Mouse (Mus musculus) layer of hippocampus, postnatal 36 days (tissue): ENCODE data around the gene Mettl7a2. TPM values are rescaled to one million over a fixed set of nuclear protein-coding genes. Genes with fewer than 3 reads are reported as not detected.

Experiments
- DNase-seq, 2 experiments: peaks; one replicate each; pipeline ENCODE4 v3.0.0; 2022
- total RNA-seq, 2 experiments: library from RNA; stranded (reverse); gene quantifications; 2 replicates each; pipeline ENCODE4 v1.2.3; 2021

Mettl7a2 gene
- total RNA-seq, 2 experiments from 2014 or later, result 0.76 to 1.0 TPM

DNA sequence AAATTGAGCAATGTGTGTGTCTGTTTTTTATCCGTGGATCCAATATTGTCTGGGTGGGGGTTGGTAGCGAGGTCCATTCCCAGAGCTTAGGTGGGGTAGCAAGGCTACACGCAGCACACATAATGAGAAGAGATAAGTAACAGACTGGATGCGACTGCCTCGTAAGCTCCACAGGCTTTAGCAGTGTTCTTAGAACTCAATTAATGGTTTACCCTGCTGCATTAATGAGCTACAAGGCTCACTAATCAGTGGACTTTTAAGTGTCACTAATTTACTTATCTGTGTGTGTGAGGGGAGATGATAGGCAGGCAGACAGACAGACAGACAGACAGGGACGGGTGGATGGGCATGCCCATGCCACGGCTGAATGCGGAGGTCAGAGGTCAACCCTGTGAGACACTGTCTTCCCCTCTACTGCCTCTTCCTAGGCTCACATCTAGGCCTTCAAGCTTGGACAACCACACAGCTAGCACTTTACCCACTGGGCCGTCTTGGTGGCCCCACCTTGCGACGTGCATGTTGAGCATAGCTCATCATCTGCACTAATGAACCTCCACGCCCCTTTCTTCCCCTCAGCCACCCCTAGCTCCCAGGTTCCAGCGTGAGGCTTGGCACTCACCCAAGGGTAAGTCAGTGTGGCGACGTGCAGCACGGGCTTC, 47.7 kb downstream of the Mettl7a2 start:
- DNase-seq, result no peak

DNA sequence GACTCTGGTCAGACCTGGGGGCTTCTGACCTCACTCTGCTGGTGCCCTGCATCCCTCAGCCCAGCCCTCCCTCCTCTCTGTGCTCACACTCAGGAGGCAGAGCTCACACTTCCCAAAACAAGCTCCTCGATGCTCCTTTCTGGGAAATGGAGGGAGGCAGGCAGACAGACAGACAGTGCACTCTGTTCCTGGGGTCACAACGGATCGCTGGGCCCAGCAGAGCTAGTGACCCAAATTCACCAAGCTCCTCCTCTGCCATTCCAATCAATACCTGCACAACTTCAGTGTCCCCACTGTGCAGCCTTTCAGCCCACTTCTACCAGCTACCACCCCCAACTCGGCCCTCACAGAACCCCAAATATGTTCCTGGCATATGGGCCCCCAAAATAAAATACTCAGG, 48.8 kb downstream of the Mettl7a2 start:
- DNase-seq, result no peak

DNA sequence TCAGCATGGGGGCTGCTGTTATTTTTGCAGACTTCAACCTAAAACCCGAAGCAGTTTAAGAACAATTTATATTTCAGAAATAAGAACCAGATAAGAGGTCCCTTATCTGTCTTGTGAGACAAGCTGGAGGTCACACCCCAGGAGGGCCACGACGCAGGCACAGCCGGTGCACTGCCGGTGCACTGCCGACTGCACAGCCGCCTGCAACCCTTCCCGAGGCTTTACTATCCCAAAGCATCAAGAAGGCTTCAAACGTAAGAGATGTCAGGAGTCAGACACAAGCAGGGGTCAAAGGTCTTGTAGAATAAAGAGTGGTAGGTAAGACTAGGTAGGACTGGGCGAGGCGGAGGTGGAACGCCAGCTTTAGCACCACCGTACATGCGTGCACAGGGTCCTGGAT, 49.3 kb downstream of the Mettl7a2 start:
- no peak for DNase-seq

DNA sequence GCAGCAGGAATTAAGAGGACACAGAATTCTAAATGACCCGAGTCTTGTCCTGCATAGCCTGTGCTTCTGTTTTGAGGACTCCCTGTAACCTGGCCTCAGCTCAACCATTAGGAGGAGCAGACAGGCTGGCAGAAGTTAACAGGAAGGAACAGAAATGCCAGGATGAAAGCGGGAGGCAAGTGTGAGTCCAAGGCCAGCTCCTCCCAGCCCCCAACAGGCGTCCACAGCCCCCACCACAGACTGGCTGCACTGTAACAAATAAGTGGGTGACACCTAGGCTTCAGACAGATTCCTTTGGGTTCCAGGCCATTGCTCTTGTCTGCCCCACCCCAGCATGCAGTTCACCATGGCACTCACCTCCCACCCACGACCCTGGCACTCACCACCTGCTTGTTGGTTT, 49.8 kb downstream of the Mettl7a2 start:
- DNase-seq, result no peak

DNA sequence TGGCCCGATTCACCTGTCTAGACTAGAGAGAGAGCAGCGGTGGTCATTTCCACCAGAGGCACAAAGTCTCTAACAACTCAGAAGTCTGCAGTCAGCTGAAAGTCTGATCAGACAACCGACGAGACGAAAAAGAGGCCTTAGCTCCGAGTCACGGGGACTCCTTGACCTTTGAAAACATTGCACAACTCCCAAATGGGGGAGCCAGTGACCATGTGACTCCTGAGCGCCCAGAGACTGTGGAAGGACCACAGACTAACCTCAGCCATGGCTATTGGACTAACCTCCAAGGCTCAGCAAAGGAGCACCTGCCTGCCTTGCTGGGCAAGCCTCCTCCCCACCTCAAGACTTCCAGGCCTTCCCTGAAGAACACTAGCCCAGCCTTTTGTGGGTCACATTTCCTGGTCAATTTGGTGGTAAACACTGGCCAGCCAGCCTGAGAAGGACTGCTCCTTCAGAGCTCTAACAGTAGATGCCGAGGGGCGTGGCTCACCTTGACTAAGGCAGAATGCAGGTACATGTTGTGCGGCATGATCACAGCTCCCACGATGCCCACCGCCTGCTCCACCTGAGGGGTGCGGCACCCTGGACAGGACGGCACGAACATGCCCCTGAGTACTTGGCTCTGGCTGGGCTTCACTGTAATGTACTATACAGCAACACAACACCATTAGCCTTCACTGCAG, 50.5 kb downstream of the Mettl7a2 start:
- DNase-seq, result no peak

DNA sequence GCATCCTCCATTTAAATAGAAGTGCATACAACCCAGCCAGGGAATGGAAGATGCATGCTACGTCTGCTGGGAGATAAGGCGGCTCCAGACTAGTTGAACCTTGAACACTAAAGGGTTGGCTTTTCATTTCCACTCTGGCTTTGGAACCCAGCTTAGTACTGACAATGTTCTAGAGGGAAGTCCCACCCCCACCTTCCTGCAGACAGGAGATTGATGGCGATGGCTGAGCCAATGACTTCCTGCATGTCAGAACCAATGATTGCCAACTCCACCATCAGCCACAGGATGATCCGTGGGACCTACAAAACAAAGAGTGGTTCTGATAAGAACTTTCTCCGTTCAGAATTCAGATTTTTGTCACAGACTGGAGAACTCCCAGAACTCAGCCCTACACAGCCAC, 53.1 kb downstream of the Mettl7a2 start:
- DNase-seq, result no peak

DNA sequence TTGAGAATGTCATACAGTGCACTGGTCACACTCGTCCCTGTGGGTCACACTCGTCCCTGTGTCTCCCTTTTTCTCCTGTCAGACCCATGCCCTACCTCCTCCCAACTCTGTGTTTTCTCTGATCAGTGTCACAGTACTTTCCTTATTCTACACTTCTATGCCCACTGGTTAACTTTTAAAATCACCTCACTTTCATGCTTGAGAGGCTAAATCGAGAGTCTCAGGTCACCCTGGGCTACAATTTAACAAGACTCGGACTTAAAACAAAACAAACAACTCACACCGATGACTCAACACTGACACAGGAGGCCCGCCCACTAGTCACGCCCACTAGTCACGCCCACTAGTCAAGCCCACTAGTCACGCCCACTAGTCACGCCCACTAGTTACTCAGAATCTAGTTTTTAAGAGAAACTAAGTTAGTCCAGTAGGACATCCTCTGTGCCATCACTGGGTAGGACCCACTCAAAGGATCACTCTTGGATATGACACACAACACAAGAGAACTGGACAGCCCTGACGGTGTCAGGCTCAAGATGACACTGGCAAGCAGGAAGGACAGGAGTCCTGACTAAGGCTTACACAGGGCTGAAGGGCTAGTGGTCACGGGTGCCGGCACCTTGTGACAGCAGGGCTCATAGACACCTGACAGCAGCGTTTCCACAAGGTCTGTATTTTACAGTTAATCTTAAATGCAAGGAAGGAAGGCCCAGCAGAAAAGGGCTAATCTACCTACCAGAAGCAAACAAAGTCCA, 58.1 kb downstream of the Mettl7a2 start:
- no peak for DNase-seq

Other genes with a start within 250 kb of the Mettl7a2 start
- 10 to 100 TPM; 17.4 to 22.9 TPM for gene Atf1, start 125.4 kb upstream of the Mettl7a2 start, total RNA-seq
- gene Tmprss12, start 72.4 kb upstream of the Mettl7a2 start, total RNA-seq, result not detected
- gene Mettl7a1, start 49.1 kb upstream of the Mettl7a2 start, total RNA-seq, result 10 to 100 TPM; 33.7 to 40.8 TPM
- gene Mettl7a3, start 18.3 kb upstream of the Mettl7a2 start, total RNA-seq, result under 1 TPM; 0.40 to 0.63 TPM
- gene Methig1, start 51 bp upstream of the Mettl7a2 start, total RNA-seq, result not detected
- gene Higd1c, start 11.3 kb downstream of the Mettl7a2 start, total RNA-seq, result not detected
- not detected for gene Gm5475, start 68.9 kb downstream of the Mettl7a2 start, total RNA-seq
- 10 to 100 TPM; 54.0 to 61.5 TPM for gene Slc11a2, start 71.9 kb downstream of the Mettl7a2 start, total RNA-seq
- gene Letmd1, start 115.8 kb downstream of the Mettl7a2 start, total RNA-seq, result 10 to 100 TPM; 60.0 to 63.0 TPM
- 10 to 100 TPM; 25.8 to 26.1 TPM for gene Csrnp2, start 142.3 kb downstream of the Mettl7a2 start, total RNA-seq
- 10 to 100 TPM; 26.9 to 33.4 TPM for gene Tfcp2, start 198.8 kb downstream of the Mettl7a2 start, total RNA-seq
- 100 to 1,000 TPM; 105 to 106 TPM for gene Pou6f1, start 246.8 kb downstream of the Mettl7a2 start, total RNA-seq